Comparison of ENCODE assay signal across 26 mouse cellular contexts in the genomic region with DNA sequence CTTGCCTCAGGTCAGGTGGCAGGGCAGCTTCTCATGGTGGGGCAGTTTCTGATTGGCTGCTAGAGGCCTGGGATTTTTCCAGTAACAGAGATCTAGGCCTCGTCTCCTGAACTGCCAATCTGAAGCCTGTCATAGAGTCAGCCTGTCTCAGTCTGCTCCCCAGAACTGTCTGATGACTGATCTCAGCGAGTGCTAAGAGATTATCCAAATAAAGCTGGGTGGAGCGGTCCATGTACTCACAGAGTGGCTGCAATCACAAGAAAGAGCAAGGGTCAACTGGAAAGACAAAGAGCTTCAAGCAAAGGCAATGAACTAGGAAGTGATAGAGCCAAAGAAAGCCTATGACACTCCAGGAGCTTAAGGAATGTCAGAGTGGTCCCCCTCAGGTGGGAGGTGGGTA.
"Had no signal": no experiment of that assay in that cellular context is flagged by ENCODE, and none has a peak within 500 bp of the region (broad histone marks: within the 10 kb centered on the region; RNA-seq: fewer than 3 reads in every experiment).

No protein-coding gene starts in this region.

- DNase-seq: gastrocnemius, adult 2 months; gastrocnemius, postnatal 10 days; gastrocnemius, postnatal 25 days; heart, adult 2 months; heart, postnatal 10 days; heart, postnatal 4 days; kidney, adult 11 months; kidney, adult 2 months; kidney, adult 9 months; kidney, postnatal 14 days; kidney, postnatal 36 days; liver; liver, embryonic 13.5 days; liver, postnatal 0 days had no signal

- H3K4me1 ChIP-seq: heart, embryonic 12.5 days; hindbrain, embryonic 12.5 days; kidney, embryonic 15.5 days; limb, embryonic 12.5 days; liver, embryonic 13.5 days; liver, embryonic 15.5 days had no signal

- H3K4me3 ChIP-seq: gastrocnemius, adult 2 months; heart, adult 2 months; heart, embryonic 12.5 days; hindbrain, embryonic 10.5 days; hindbrain, embryonic 12.5 days; kidney, embryonic 15.5 days; left cerebral cortex, adult 2 months; limb, embryonic 10.5 days; limb, embryonic 12.5 days; liver, embryonic 13.5 days; liver, embryonic 15.5 days had no signal

- H3K27me3 ChIP-seq: heart, embryonic 12.5 days; hindbrain, embryonic 12.5 days; kidney, embryonic 15.5 days; limb, embryonic 12.5 days; liver, embryonic 13.5 days; liver, embryonic 15.5 days had no signal

- H3K27ac ChIP-seq: gastrocnemius, adult 2 months; heart, adult 2 months; hindbrain, embryonic 10.5 days; hindbrain, embryonic 12.5 days; hindbrain, embryonic 14.5 days; kidney, embryonic 15.5 days; kidney, postnatal 0 days; left cerebral cortex, adult 2 months; limb, embryonic 10.5 days; limb, embryonic 12.5 days; liver, embryonic 13.5 days; liver, embryonic 15.5 days had no signal

- H3K9ac ChIP-seq: heart, embryonic 12.5 days; hindbrain, embryonic 12.5 days; hindbrain, embryonic 14.5 days; kidney, embryonic 15.5 days; limb, embryonic 12.5 days; liver, embryonic 13.5 days; liver, embryonic 15.5 days; liver, postnatal 0 days had no signal

- ATAC-seq: hindbrain, embryonic 16.5 days; inflammation-experienced regulatory T-cells, adult 6 months; liver, postnatal 0 days had no signal

- H3K9me3 ChIP-seq: heart, embryonic 12.5 days; hindbrain, embryonic 10.5 days; hindbrain, embryonic 12.5 days; kidney, embryonic 15.5 days; limb, embryonic 10.5 days; limb, embryonic 12.5 days; liver, embryonic 13.5 days; liver, embryonic 15.5 days had no signal

- H3K36me3 ChIP-seq: heart, embryonic 12.5 days; hindbrain, embryonic 10.5 days; hindbrain, embryonic 12.5 days; kidney, embryonic 15.5 days; limb, embryonic 10.5 days; limb, embryonic 12.5 days; liver, embryonic 13.5 days; liver, embryonic 15.5 days had no signal

- H3K4me2 ChIP-seq: heart, embryonic 12.5 days; hindbrain, embryonic 12.5 days; hindbrain, embryonic 14.5 days; kidney, embryonic 15.5 days; limb, embryonic 12.5 days; liver, embryonic 13.5 days; liver, embryonic 15.5 days had no signal
